Mouse (Mus musculus) bone marrow macrophage, adult 2 months (primary cell): ENCODE measurements around the gene Gm10643. TPM values are rescaled to one million over a fixed set of nuclear protein-coding genes. Genes with fewer than 3 reads are reported as not detected.

Source experiments
- H3K27ac ChIP-seq: 2 replicates; pipeline ENCODE4 v1.5.1; 2012; ENCODE audit warnings: low read depth, low read length; ENCODE audit not compliant: insufficient read depth
- H3K4me1 ChIP-seq: 2 replicates; pipeline ENCODE4 v1.6.1; 2012; ENCODE audit warnings: low read length; ENCODE audit not compliant: control insufficient read depth, insufficient read depth
- H3K4me3 ChIP-seq: 2 replicates; pipeline ENCODE4 v1.5.1; 2012; ENCODE audit warnings: mild to moderate bottlenecking, low read length, moderate library complexity; ENCODE audit not compliant: insufficient read depth
- CTCF ChIP-seq: IDR thresholded peaks from 2 replicates; pipeline ENCODE4 v1.5.1; 2012; ENCODE audit warnings: low read depth, mild to moderate bottlenecking, low read length, moderate library complexity
- POLR2A ChIP-seq: IDR thresholded peaks from 2 replicates; pipeline ENCODE4 v1.6.1; 2012; ENCODE audit warnings: mild to moderate bottlenecking, low read depth, low read length, borderline replicate concordance
- polyA plus RNA-seq: library from polyadenylated mRNA; stranded (reverse); fragments of >200 nt; gene quantifications from 2 replicates; pipeline ENCODE4 v1.2.4, GENCODE M21; 2012; ENCODE audit not compliant: missing spikeins, insufficient read depth, insufficient read length

Gm10643 gene
- polyA plus RNA-seq, 1 experiment, result 0.58 TPM

DNA sequence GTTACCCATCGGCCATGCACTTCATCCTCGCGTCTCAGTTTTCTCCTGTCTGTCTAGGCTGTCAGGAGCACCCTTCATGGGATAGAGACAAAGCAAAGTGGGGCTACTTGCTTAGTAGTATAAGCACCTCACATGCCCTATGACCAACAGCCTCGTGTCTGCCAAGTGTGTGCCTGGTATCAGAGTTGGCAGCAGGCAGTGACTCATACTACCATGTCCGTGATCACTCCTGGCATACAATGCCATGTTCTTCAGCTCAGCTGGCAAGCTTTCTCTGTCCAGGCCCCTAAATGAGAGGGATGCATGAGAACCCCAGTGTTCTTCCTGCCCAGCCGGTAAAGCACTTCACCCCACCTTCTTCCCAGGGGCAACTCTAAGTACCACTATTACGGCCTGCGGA is 25.6 kb upstream of the Gm10643 start:
- Histone ChIP-seq H3K4me3 (no peak overlapping the region), H3K4me1 (no peaks in the 10 kb centered on the region), H3K27ac (no peak overlapping the region)
- TF ChIP-seq CTCF (no peak), POLR2A (no peak)

- no peak overlapping the region for H3K4me3 ChIP-seq
- H3K4me1 ChIP-seq, result no peaks in the 10 kb centered on the region
- TF ChIP-seq CTCF, result no peak
- no peak for TF ChIP-seq POLR2A
- H3K27ac ChIP-seq, result no peak overlapping the region
Measured at GRCm38 (mm10) chr8:84089277-84089676, 24.3 kb upstream of the Gm10643 start.

DNA sequence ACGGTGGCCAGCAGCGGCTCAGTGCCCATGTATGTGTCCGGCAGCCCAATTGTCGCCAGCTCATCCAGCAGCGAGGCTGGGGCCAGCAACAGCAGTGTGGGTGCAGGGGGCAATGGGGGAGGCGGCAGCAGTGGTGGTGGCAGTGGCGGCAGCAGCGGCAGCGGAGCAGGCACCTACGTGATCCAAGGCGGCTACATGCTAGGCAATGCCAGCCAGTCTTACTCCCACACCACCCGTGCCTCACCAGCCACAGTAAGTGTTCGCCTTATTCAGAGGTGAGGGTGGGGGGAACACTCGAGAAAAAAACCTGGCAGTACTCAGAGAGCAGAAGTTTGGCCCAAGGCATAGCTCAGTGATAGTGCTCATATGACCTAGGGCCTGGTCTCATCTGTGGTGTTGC is 22.9 kb upstream of the Gm10643 start:
- no peak overlapping the region for H3K4me3 ChIP-seq
- TF ChIP-seq CTCF, result no peak
- TF ChIP-seq POLR2A, result no peak

DNA sequence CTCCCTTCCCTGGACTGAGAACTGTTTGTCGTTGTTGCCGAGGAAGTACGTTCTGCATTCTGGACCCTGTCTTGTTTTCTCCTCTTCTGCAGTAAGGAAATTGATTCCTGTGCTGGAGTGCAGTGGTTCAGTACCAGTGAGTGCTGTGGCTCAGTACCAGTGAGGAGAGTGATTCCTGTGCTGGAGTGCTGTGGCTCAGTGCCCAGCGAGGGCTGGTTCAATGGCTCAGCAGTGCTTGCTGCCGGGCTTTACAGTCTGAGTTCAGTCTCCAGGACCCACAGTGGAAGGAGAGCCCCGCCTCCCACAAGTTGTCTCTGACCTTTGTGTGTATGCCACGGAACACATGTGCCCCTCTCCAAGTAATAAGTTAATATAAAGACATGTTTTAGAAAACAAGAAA is 22.2 kb upstream of the Gm10643 start:
- H3K4me3 ChIP-seq, result no peak overlapping the region
- no peaks in the 10 kb centered on the region for H3K4me1 ChIP-seq
- H3K27ac ChIP-seq, result no peak overlapping the region
- TF ChIP-seq CTCF (no peak), POLR2A (no peak)

More for the DNA sequence above, 22.9 kb upstream of the Gm10643 start:
- no peak overlapping the region for H3K27ac ChIP-seq
- H3K4me1 ChIP-seq, result no peaks in the 10 kb centered on the region

DNA sequence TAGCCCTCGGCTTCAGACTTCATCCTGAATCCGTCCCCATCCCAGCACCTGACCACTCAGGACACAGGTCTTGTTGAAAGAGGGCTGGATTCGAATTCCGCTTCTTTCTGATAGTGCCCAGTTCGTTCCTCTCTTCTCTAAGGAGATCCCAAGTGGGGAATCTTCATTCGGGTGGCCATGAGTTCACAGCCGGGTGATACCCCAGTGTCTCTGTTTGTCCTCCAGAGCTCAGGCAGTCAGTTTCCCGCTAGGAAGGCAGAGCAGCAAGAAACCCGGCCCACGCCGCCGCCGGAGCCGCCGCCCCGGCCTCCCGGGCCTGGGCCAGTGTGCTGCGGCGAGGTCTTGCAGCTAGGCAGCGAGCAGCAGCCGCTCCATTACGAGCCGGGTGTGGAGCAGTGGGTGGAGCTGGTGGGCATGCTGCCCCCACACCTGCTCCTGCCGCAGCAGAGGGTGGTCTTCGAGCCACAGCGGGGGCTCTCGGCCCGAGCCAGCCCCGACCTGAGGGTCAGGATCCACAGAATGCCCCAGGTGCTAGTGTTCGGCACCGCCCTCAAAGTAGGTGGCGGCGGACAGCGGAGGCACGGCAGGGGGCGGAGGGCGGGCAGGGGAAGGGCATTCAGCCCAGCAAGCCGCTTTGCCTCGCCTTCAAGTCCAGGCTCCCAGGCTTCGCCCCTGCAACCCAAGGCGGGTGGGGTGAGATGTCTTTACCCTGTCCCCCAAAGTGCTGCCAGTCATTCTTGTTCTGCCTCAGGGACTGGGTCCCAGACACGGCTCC is 19.6 kb upstream of the Gm10643 start:
- no peak overlapping the region for H3K4me3 ChIP-seq
- no peaks in the 10 kb centered on the region for H3K4me1 ChIP-seq

GRCm38 (mm10) chr8:84083829-84084241 is 18.9 kb upstream of the Gm10643 start:
- Histone ChIP-seq H3K4me3 (no peak overlapping the region), H3K4me1 (no peaks in the 10 kb centered on the region), H3K27ac (no peak overlapping the region)
- TF ChIP-seq POLR2A (no peak), CTCF (no peak)

More for the DNA sequence above, 19.6 kb upstream of the Gm10643 start:
- TF ChIP-seq POLR2A (no peak), CTCF (no peak)
- H3K27ac ChIP-seq, result no peak overlapping the region

DNA sequence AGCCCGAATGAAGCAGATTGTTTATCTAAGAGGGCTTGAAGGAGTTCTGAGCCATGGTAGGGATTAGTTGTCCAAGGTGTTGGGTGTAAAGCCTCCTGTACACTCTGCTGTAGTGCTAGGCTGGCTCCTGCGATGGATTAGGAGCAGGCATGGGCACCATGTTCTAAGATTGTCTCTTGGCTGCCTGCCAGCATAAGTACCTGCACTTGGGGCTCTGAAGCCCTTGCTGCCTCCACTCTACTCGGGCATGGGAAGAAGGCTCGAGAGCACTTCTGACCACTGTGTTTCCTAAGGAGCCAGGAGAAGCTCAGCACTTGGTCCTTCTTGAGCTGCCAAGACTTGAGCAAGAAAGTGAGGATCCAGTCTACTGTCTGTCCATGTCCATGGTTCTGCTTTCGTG is 14.3 kb upstream of the Gm10643 start:
- Histone ChIP-seq H3K27ac (no peak overlapping the region), H3K4me3 (no peak overlapping the region), H3K4me1 (no peaks in the 10 kb centered on the region)
- TF ChIP-seq POLR2A (no peak), CTCF (no peak)

GRCm38 (mm10) chr8:84076849-84077248 is 11.9 kb upstream of the Gm10643 start:
- peaks cover 7% of the 10 kb centered on the region for H3K4me1 ChIP-seq
- no peak overlapping the region for H3K27ac ChIP-seq
- H3K4me3 ChIP-seq, result no peak overlapping the region
- no peak for TF ChIP-seq CTCF
- no peak for TF ChIP-seq POLR2A

DNA sequence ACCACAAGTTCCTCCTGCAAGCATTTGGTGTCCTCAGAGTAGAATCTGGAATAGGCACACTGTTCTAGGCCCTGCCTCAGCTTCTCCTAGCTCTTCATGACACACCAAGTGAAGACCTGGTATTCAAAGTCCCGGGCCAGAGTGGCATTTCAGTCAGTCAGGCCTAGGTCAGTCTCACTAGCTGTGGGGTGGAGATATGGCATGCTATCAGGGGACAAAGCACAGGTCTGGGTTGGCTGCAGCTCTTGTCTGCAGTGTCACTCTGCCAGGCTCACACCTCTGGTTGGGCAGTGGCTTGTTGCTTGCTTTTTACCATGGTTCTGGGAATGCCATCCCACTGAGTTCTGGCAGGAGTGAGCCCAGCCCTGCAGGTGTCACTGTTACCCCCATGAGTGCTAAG is 11.5 kb upstream of the Gm10643 start:
- no peak overlapping the region for H3K27ac ChIP-seq
- peaks cover 11% of the 10 kb centered on the region for H3K4me1 ChIP-seq
- no peak for TF ChIP-seq POLR2A
- TF ChIP-seq CTCF, result no peak
- no peak overlapping the region for H3K4me3 ChIP-seq

DNA sequence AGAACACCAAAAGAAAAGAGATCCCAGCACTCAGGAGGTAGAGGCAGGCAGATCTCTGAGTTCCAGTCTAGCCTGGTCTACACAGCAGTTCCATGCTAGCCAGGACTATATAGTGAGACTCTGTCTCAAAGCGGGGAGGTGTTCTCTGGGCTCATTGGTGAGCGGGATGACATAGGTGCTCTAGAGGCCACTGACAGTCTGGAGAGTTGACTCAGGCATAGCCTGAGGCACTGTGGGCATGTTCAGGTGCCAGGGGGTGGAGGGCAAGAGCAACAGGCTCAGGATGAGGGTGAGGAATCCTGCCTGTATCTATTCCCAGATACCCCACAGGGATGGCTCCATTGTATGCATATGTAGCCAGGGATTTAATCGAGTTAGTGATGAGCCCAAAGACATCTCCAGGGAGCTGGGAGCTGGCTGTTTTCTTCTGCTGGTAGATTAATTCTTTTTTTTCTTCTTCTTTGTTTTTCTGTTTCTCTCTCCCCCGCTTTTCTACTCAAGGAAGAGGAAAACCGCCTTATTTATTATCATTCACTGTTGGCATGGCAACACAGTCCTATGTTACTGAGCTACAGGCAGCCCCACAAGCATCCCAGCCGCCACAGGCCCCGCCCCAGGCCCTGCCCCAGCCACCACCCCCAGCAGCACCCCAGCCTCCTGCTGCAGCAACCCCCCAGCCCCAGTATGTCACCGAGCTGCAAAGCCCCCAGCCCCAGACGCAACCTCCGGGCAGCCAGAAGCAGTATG is 8.5 kb upstream of the Gm10643 start:
- Histone ChIP-seq H3K4me3 (no peak overlapping the region), H3K27ac (no peak overlapping the region)

DNA sequence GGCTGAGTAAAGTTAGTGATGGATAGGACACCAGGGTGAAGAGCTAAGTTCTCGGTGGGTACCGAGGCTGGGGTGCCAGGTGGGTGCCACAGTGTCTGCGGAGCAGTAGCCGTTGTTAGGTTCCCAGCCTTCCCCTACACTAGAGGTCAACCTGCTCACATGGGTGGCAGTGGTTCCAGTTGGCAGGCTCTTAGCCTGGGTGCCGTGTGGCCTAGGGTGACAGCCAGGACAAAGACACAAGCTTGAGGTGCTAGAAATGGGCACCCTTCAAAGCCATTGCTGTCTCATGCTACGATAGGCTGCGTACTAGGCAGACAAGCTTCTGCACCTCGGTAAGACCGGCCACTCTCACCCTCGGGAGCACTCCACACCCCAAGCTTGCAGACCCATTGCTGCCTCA is 7.4 kb upstream of the Gm10643 start:
- TF ChIP-seq CTCF, result no peak
- no peak for TF ChIP-seq POLR2A
- Histone ChIP-seq H3K27ac (no peak overlapping the region), H3K4me3 (no peak overlapping the region), H3K4me1 (peaks cover 50% of the 10 kb centered on the region)

More for the DNA sequence above, 8.5 kb upstream of the Gm10643 start:
- TF ChIP-seq POLR2A, result no peak
- H3K4me1 ChIP-seq, result peaks cover 41% of the 10 kb centered on the region
